Mouse (Mus musculus) embryo, embryonic 10 days (tissue): ENCODE measurements at regions not wholly inside any gene's neighbourhood (a gene's known extent, or its start where the extent isn't known, plus 50 kb on each side); places are given as distances from the start of the nearest gene placed in this dataset.

Experiments
- DNase-seq: peaks from one replicate; pipeline ENCODE4 v3.0.0-alpha.2; 2015; ENCODE audit warnings: low spot score

DNA sequence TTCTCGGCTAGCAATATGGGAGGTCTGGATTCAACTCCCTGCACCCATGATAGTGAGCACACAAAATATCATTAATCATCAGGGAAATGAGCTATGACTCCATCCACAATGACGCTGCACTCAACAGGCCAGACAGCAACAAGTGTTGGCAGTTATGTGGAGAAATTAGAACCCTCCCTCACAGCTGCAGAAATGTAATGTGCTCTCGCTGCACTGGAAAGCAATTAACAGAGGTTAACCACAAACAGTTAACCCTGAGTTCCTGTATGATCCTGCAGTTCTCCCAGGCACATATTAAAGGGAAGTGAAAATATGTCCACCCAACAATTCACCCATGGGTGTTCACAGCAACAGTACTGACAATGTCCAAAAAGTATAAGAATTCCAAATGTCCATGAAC is 54.0 kb upstream of the Jade2 start:
- DNase-seq = no peak

- no peak for DNase-seq
These were observed 51.8 kb upstream of the Cdkn2aipnl start for GRCm38 (mm10) chr11:51915656-51916032.

- DNase-seq = peak; percentile 61
These were observed 51.2 kb upstream of the Cdkn2aipnl start for GRCm38 (mm10) chr11:51916033-51916929.
